Mouse (Mus musculus): ENCODE data around the gene Gm43638. TPM values are rescaled to one million over a fixed set of nuclear protein-coding genes. Genes with fewer than 3 reads are reported as not detected.
"Not testable (repeated sequence)": the region's sequence is repeated elsewhere in the genome, so short reads cannot be mapped to it uniquely, and the experiment has no call there.

Gene Gm43638
- not detected in 2 replicates for polyA plus RNA-seq (2015; fragmentation: Nextera tagmentation; extraction: Ambion mirVana)

DNA sequence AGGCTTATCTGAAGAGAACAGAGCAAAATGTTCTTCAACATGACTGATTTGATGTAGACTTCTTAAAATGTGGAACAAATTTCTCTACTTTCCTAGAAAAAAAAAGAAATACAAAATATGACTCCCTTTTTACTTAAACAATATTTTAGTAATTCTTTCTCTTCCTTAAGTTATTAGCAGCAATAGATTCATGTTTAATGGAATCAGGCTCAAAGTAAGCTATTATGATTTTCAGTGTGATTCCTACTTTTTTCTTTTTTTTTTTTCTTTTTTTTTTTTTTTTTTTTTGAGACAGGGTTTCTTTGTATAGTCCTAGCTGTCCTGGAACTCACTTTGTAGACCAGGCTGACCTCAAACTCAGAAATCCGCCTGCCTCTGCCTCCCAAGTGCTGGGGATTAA is at the start of gene Gm43638:
TSS of gene Gm43638 (minus strand) at position 101 of the 400 bp plus-strand sequence.
- H3K9ac ChIP-seq (ENCODE audit: low read depth, low read length); ATAC-seq: not testable (repeated sequence)
- WGBS, result 73% methylated on average over 1 of the region's 1 CpGs

GRCm38 (mm10) chr5:87535994-87536644 is 49.5 kb upstream of the Gm43638 start:
- peak overlapping the region; percentile 84 for H3K27ac ChIP-seq (ENCODE audit: low read depth, low read length)
- H3K36me3 ChIP-seq (ENCODE audit: control insufficient read depth, insufficient read depth), result no peaks in the 10 kb centered on the region
- peak; percentile 17; the same call in 1 of the 2 replicates for TF ChIP-seq CTCF (IDR thresholded peaks at IDR 0.05; ENCODE audit: low read depth)
- H3K27me3 ChIP-seq (replicated peaks; ENCODE audit: control insufficient read depth, insufficient read depth, low read length), result no peaks in the 10 kb centered on the region
- H3K4me2 ChIP-seq (replicated peaks; ENCODE audit: low read depth), result peak overlapping the region; percentile 53
- peak overlapping the region; percentile 12; the same call in 1 of the 2 replicates for H3K4me3 ChIP-seq (ENCODE audit: low read depth, low read length)
- ATAC-seq, result peak; percentile 97
- WGBS, result 36% methylated on average over 4 of the region's 4 CpGs
- no peaks in the 10 kb centered on the region for H3K4me1 ChIP-seq (replicated peaks; ENCODE audit: control insufficient read depth, insufficient read depth, low read length)
- H3K9me3 ChIP-seq (ENCODE audit: control insufficient read depth), result no peaks in the 10 kb centered on the region
- H3K9ac ChIP-seq (ENCODE audit: low read depth, low read length), result no peak overlapping the region

More for the DNA sequence above, at the start of gene Gm43638:
- H3K4me3 ChIP-seq (ENCODE audit: low read depth, low read length); H3K4me1 ChIP-seq (replicated peaks; ENCODE audit: control insufficient read depth, insufficient read depth, low read length); H3K4me2 ChIP-seq (replicated peaks; ENCODE audit: low read depth); H3K27ac ChIP-seq (ENCODE audit: low read depth, low read length); H3K36me3 ChIP-seq (ENCODE audit: control insufficient read depth, insufficient read depth); H3K9me3 ChIP-seq (ENCODE audit: control insufficient read depth); H3K27me3 ChIP-seq (replicated peaks; ENCODE audit: control insufficient read depth, insufficient read depth, low read length): not testable (repeated sequence)

DNA sequence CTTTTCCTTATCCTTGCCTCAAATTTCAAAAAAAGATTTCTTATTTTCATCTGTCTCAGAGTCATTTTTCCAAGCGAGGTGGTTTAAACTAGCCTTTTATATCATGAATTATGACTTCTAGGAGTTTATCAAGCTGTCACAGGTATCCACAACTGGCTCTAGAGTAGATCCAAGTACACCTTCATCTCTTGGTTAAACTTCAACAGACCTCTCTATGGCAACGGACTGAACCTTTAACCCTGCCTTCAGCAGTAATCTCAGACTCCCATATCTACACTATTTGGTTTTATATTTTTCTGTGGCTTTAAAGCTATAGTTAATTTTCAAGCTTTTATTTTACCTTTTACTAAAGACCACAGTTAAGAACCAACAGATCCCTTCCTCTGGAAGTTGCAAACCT is 45.7 kb upstream of the Gm43638 start:
- Histone ChIP-seq H3K27me3 (replicated peaks; ENCODE audit: control insufficient read depth, insufficient read depth, low read length) (no peaks in the 10 kb centered on the region), H3K9ac (ENCODE audit: low read depth, low read length) (no peak overlapping the region), H3K36me3 (ENCODE audit: control insufficient read depth, insufficient read depth) (0 out of 2 replicates have a peak, but pooled peaks cover 6% of the 10 kb centered on the region), H3K27ac (ENCODE audit: low read depth, low read length) (0 out of 2 replicates have a peak overlapping the region, but pooled peaks have one; percentile 21), H3K4me1 (replicated peaks; ENCODE audit: control insufficient read depth, insufficient read depth, low read length) (no peaks in the 10 kb centered on the region), H3K4me2 (replicated peaks; ENCODE audit: low read depth) (peak overlapping the region; percentile 59), H3K4me3 (ENCODE audit: low read depth, low read length) (peak overlapping the region; percentile 21), H3K9me3 (ENCODE audit: control insufficient read depth) (no peaks in the 10 kb centered on the region)
- 31% methylated on average over 2 of the region's 2 CpGs for WGBS
- TF ChIP-seq CTCF (IDR thresholded peaks at IDR 0.05; ENCODE audit: low read depth), result no peak
- ATAC-seq, result peak; percentile 75

DNA sequence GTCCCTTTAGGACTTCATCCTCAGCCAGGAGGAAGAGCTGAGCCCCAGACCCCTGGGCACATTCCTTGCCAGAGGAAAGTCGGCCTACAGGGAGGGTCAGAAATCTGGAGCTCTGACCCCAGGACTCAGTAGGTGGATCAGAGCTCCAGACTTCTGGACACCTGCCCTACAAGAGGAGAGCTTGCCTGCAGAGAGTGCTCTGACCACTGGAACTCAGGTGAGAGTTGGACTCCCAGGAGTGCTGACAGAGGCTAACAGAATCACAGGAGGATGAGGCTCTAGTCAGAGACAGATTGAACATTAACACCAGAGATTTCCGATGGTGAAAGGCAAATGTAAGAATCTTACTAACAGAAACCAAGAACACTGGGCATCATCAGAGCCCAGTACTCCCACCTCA is 37.0 kb upstream of the Gm43638 start:
- not testable (repeated sequence) for H3K27ac ChIP-seq (ENCODE audit: low read depth, low read length); H3K4me2 ChIP-seq (replicated peaks; ENCODE audit: low read depth); H3K9ac ChIP-seq (ENCODE audit: low read depth, low read length); H3K27me3 ChIP-seq (replicated peaks; ENCODE audit: control insufficient read depth, insufficient read depth, low read length); H3K4me1 ChIP-seq (replicated peaks; ENCODE audit: control insufficient read depth, insufficient read depth, low read length); H3K9me3 ChIP-seq (ENCODE audit: control insufficient read depth); H3K4me3 ChIP-seq (ENCODE audit: low read depth, low read length); ATAC-seq; H3K36me3 ChIP-seq (ENCODE audit: control insufficient read depth, insufficient read depth)
- 73% methylated on average over 2 of the region's 2 CpGs for WGBS

GRCm38 (mm10) chr5:87505776-87506458 is 19.3 kb upstream of the Gm43638 start:
- TF ChIP-seq CTCF (IDR thresholded peaks at IDR 0.05; ENCODE audit: low read depth), result no peak
- H3K27me3 ChIP-seq (replicated peaks; ENCODE audit: control insufficient read depth, insufficient read depth, low read length), result no peaks in the 10 kb centered on the region
- 65% methylated on average over 4 of the region's 4 CpGs for WGBS
- no peak overlapping the region for H3K4me2 ChIP-seq (replicated peaks; ENCODE audit: low read depth)
- no peaks in the 10 kb centered on the region for H3K9me3 ChIP-seq (ENCODE audit: control insufficient read depth)
- H3K4me1 ChIP-seq (replicated peaks; ENCODE audit: control insufficient read depth, insufficient read depth, low read length), result no peaks in the 10 kb centered on the region
- no peaks in the 10 kb centered on the region for H3K36me3 ChIP-seq (ENCODE audit: control insufficient read depth, insufficient read depth)
- no peak overlapping the region for H3K27ac ChIP-seq (ENCODE audit: low read depth, low read length)
- H3K9ac ChIP-seq (ENCODE audit: low read depth, low read length), result no peak overlapping the region
- ATAC-seq, result no peak
- no peak overlapping the region for H3K4me3 ChIP-seq (ENCODE audit: low read depth, low read length)

- ATAC-seq, result no peak
- Histone ChIP-seq H3K4me2 (replicated peaks; ENCODE audit: low read depth) (no peak overlapping the region), H3K4me1 (replicated peaks; ENCODE audit: control insufficient read depth, insufficient read depth, low read length) (no peaks in the 10 kb centered on the region), H3K9ac (ENCODE audit: low read depth, low read length) (no peak overlapping the region), H3K27me3 (replicated peaks; ENCODE audit: control insufficient read depth, insufficient read depth, low read length) (no peaks in the 10 kb centered on the region), H3K36me3 (ENCODE audit: control insufficient read depth, insufficient read depth) (no peaks in the 10 kb centered on the region), H3K9me3 (ENCODE audit: control insufficient read depth) (no peaks in the 10 kb centered on the region), H3K4me3 (ENCODE audit: low read depth, low read length) (no peak overlapping the region), H3K27ac (ENCODE audit: low read depth, low read length) (no peak overlapping the region)
- 77% methylated on average over 1 of the region's 1 CpGs for WGBS
- no peak for TF ChIP-seq CTCF (IDR thresholded peaks at IDR 0.05; ENCODE audit: low read depth)
These were observed 16.1 kb upstream of the Gm43638 start for GRCm38 (mm10) chr5:87502687-87503086.

Data from intestine, postnatal 0 days (tissue).